Mouse (Mus musculus): ENCODE data around the gene Il27ra. TPM values are rescaled to one million over a fixed set of nuclear protein-coding genes. Genes with fewer than 3 reads are reported as not detected.

The Il27ra gene
- polyA plus RNA-seq, 1 experiment, result 0.49 TPM

DNA sequence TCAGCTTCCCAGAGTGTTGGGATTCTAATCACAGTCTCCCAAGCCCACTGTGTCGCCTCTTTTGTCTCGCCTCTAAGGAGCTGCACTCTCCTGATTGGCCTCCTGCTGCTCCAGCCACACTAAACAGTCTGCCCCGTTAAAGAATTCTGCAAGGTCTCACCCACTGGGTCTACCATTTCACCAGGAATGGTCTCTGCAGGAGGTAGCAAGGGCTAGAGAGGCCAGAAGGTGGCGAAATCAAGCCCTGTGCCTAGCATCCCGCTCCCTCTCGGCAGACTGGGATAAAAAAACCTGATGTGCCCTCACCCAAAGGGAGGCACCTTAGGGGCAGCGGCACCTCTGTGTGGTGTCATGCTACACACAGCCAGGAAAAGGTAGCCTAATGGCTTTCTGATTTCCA is 1.7 kb upstream of the Il27ra start:
- Histone ChIP-seq H3ac (ENCODE audit: control insufficient read depth, insufficient read length, low read depth) (no peak overlapping the region), H3K36me3 (ENCODE audit: control insufficient read depth, insufficient read depth) (no peaks in the 10 kb centered on the region), H3K79me2 (ENCODE audit: control insufficient read depth, insufficient read depth) (no peaks in the 10 kb centered on the region), H3K27me3 (ENCODE audit: control insufficient read depth, insufficient read depth, insufficient read length) (no peaks in the 10 kb centered on the region), H3K79me3 (ENCODE audit: low read depth) (no peaks in the 10 kb centered on the region), H3K4me3 (ENCODE audit: insufficient read depth, poor library complexity, severe bottlenecking) (no peak overlapping the region)
- TF ChIP-seq USF1 (IDR thresholded peaks at IDR 0.05; ENCODE audit: low read depth) (no peak), MYOD1 (IDR thresholded peaks at IDR 0.05; ENCODE audit: control insufficient read depth, insufficient read length, low read depth) (no peak), CTCF (IDR thresholded peaks at IDR 0.05; ENCODE audit: control insufficient read depth, insufficient read depth, insufficient read length) (no peak), MAX (IDR thresholded peaks at IDR 0.05) (no peak), CEBPB (IDR thresholded peaks at IDR 0.05; ENCODE audit: low read depth) (no peak), MYOG (IDR thresholded peaks at IDR 0.05; ENCODE audit: control insufficient read depth, extremely low read depth, insufficient read length) (no peak), FOSL1 (IDR thresholded peaks at IDR 0.05; ENCODE audit: insufficient read depth, low read length, poor library complexity, severe bottlenecking) (no peak)

DNA sequence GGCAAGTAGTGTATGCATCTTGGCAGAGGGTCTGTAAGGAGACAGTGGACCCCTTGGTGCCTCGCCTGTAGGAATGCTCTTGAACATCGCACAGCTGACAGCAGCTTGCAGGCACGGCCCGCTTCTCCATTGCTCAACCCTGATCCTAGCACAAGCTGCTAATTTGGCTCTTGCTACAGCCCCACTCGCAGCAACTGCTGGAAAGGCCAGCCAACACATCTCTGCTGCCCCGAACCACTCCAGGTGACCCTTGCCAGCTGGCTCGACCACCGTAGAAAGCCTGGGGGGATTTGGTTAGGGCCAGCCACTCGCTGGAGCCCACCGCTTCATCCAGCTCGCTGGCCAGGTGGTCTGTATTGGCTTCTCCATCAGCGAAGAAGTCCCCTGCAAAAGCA is 556 bp upstream of the Il27ra start:
- H3K4me3 ChIP-seq (ENCODE audit: insufficient read depth, poor library complexity, severe bottlenecking), result no peak overlapping the region
- H3K79me3 ChIP-seq (ENCODE audit: low read depth), result no peaks in the 10 kb centered on the region
- no peaks in the 10 kb centered on the region for H3K27me3 ChIP-seq (ENCODE audit: control insufficient read depth, insufficient read depth, insufficient read length)

DNA sequence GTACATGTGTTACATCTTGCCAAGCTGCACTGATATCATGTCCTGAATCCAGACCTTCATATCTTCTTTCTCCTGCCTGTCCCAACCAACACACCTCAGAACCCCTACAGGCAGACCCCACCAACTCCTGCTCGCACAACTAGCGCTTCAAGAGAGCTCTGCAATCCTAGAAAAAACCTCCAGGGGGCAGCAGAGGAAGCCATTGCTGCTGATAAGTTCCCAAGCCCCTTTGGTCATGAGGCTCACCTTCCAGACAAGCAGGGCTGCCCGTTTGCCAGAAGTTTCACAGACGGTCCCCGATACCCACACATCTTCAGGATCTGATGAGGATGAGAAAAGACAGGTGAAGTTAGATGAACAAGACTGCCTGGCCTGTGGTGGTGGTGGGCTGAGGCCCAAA is 3.3 kb downstream of the Il27ra start:
- TF ChIP-seq CTCF (IDR thresholded peaks at IDR 0.05; ENCODE audit: control insufficient read depth, insufficient read depth, insufficient read length) (peak; percentile 43), MYOD1 (IDR thresholded peaks at IDR 0.05; ENCODE audit: control insufficient read depth, insufficient read length, low read depth) (no peak), CEBPB (IDR thresholded peaks at IDR 0.05; ENCODE audit: low read depth) (no peak), MYOG (IDR thresholded peaks at IDR 0.05; ENCODE audit: control insufficient read depth, extremely low read depth, insufficient read length) (no peak), USF1 (IDR thresholded peaks at IDR 0.05; ENCODE audit: low read depth) (no peak), FOSL1 (IDR thresholded peaks at IDR 0.05; ENCODE audit: insufficient read depth, low read length, poor library complexity, severe bottlenecking) (no peak)
- Histone ChIP-seq H3K27me3 (ENCODE audit: control insufficient read depth, insufficient read depth, insufficient read length) (no peaks in the 10 kb centered on the region), H3ac (ENCODE audit: control insufficient read depth, insufficient read length, low read depth) (no peak overlapping the region), H3K79me2 (ENCODE audit: control insufficient read depth, insufficient read depth) (no peaks in the 10 kb centered on the region), H3K4me3 (ENCODE audit: insufficient read depth, poor library complexity, severe bottlenecking) (no peak overlapping the region), H3K79me3 (ENCODE audit: low read depth) (no peaks in the 10 kb centered on the region), H3K36me3 (ENCODE audit: control insufficient read depth, insufficient read depth) (no peaks in the 10 kb centered on the region)

More for the DNA sequence above, 556 bp upstream of the Il27ra start:
- no peak for TF ChIP-seq CTCF (IDR thresholded peaks at IDR 0.05; ENCODE audit: control insufficient read depth, insufficient read depth, insufficient read length)
- no peak for TF ChIP-seq MYOD1 (IDR thresholded peaks at IDR 0.05; ENCODE audit: control insufficient read depth, insufficient read length, low read depth)
- TF ChIP-seq FOSL1 (IDR thresholded peaks at IDR 0.05; ENCODE audit: insufficient read depth, low read length, poor library complexity, severe bottlenecking), result no peak
- no peak for TF ChIP-seq MYOG (IDR thresholded peaks at IDR 0.05; ENCODE audit: control insufficient read depth, extremely low read depth, insufficient read length)
- no peak for TF ChIP-seq USF1 (IDR thresholded peaks at IDR 0.05; ENCODE audit: low read depth)
- Histone ChIP-seq H3K79me2 (ENCODE audit: control insufficient read depth, insufficient read depth) (no peaks in the 10 kb centered on the region), H3ac (ENCODE audit: control insufficient read depth, insufficient read length, low read depth) (no peak overlapping the region), H3K36me3 (ENCODE audit: control insufficient read depth, insufficient read depth) (no peaks in the 10 kb centered on the region)

DNA sequence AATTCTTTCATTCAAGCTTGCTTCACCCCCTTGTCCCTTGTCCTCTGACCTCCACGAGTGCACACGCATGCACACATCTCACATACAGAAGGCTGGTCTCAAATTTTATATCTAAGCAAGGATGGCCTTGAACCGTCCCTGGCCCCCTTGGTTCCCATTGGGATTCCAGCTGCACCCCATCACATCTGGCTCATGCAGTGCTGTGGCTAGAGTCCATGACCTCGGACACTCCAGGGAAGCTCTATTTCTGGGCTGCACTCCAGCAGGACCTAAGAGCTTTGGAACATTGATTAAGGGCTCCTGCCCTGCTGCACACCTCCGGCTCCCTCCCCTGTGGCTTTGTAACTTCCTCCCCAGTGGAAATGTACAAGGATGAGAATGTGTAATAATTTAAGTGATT is 4.4 kb downstream of the Il27ra start:
- Histone ChIP-seq H3K27me3 (ENCODE audit: control insufficient read depth, insufficient read depth, insufficient read length) (no peaks in the 10 kb centered on the region), H3K4me3 (ENCODE audit: insufficient read depth, poor library complexity, severe bottlenecking) (no peak overlapping the region), H3K36me3 (ENCODE audit: control insufficient read depth, insufficient read depth) (no peaks in the 10 kb centered on the region), H3K79me2 (ENCODE audit: control insufficient read depth, insufficient read depth) (no peaks in the 10 kb centered on the region), H3ac (ENCODE audit: control insufficient read depth, insufficient read length, low read depth) (no peak overlapping the region), H3K79me3 (ENCODE audit: low read depth) (no peaks in the 10 kb centered on the region)
- no peak for TF ChIP-seq USF1 (IDR thresholded peaks at IDR 0.05; ENCODE audit: low read depth)
- no peak for TF ChIP-seq MYOD1 (IDR thresholded peaks at IDR 0.05; ENCODE audit: control insufficient read depth, insufficient read length, low read depth)
- no peak for TF ChIP-seq MAX (IDR thresholded peaks at IDR 0.05)
- no peak for TF ChIP-seq MYOG (IDR thresholded peaks at IDR 0.05; ENCODE audit: control insufficient read depth, extremely low read depth, insufficient read length)
- TF ChIP-seq FOSL1 (IDR thresholded peaks at IDR 0.05; ENCODE audit: insufficient read depth, low read length, poor library complexity, severe bottlenecking), result no peak
- TF ChIP-seq CEBPB (IDR thresholded peaks at IDR 0.05; ENCODE audit: low read depth), result no peak
- no peak for TF ChIP-seq CTCF (IDR thresholded peaks at IDR 0.05; ENCODE audit: control insufficient read depth, insufficient read depth, insufficient read length)

DNA sequence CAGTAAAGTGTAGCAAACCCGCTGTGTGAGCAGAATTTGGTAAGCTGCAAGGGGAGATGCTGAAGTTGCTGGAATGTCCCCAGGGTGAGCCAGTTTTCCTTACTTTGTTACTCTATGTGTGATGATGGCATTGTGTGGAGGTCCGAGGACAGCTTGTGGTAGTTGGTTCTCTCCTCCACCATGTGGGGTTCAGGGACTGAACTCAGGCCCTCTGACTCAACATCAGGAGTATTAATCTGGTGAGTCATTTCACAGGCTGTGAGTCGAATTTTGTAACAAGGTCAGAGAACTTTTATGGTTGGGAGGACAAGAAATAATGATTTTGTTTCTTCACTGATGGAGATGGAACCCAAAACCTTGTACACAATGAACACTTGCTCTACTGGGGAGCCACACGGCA is 9.6 kb downstream of the Il27ra start:
- no peak overlapping the region for H3K4me3 ChIP-seq (ENCODE audit: insufficient read depth, poor library complexity, severe bottlenecking)
- TF ChIP-seq CEBPB (IDR thresholded peaks at IDR 0.05; ENCODE audit: low read depth), result peak; percentile 19
- no peak for TF ChIP-seq MAX (IDR thresholded peaks at IDR 0.05)
- no peak for TF ChIP-seq MYOG (IDR thresholded peaks at IDR 0.05; ENCODE audit: control insufficient read depth, extremely low read depth, insufficient read length)
- peak; percentile 49 for TF ChIP-seq FOSL1 (IDR thresholded peaks at IDR 0.05; ENCODE audit: insufficient read depth, low read length, poor library complexity, severe bottlenecking)
- no peaks in the 10 kb centered on the region for H3K36me3 ChIP-seq (ENCODE audit: control insufficient read depth, insufficient read depth)
- no peaks in the 10 kb centered on the region for H3K79me2 ChIP-seq (ENCODE audit: control insufficient read depth, insufficient read depth)
- H3K79me3 ChIP-seq (ENCODE audit: low read depth), result no peaks in the 10 kb centered on the region
- H3ac ChIP-seq (ENCODE audit: control insufficient read depth, insufficient read length, low read depth), result no peak overlapping the region
- H3K27me3 ChIP-seq (ENCODE audit: control insufficient read depth, insufficient read depth, insufficient read length), result no peaks in the 10 kb centered on the region

DNA sequence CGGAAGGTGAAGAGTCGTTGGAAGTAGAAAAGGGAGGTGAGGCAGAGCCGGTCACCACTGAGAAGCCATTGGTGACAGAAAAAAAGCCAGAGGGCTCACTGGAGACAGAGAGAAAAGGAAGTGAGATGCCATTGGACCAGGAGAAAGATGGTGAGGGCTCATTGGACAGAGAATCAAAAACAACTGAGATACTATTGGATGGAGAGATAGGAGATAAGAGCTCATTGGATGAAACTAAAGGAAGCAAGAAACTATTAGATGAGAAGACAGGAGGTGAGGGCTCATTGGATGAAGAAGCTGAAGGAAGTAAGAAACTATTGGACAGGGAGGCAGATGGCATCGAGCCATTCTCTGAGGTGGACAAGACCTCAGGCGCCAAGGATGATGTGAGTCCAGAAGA is 13.1 kb downstream of the Il27ra start:
- TF ChIP-seq MYOD1 (IDR thresholded peaks at IDR 0.05; ENCODE audit: control insufficient read depth, insufficient read length, low read depth) (no peak), CEBPB (IDR thresholded peaks at IDR 0.05; ENCODE audit: low read depth) (no peak), CTCF (IDR thresholded peaks at IDR 0.05; ENCODE audit: control insufficient read depth, insufficient read depth, insufficient read length) (no peak), MYOG (IDR thresholded peaks at IDR 0.05; ENCODE audit: control insufficient read depth, extremely low read depth, insufficient read length) (no peak), USF1 (IDR thresholded peaks at IDR 0.05; ENCODE audit: low read depth) (no peak), FOSL1 (IDR thresholded peaks at IDR 0.05; ENCODE audit: insufficient read depth, low read length, poor library complexity, severe bottlenecking) (no peak), MAX (IDR thresholded peaks at IDR 0.05) (no peak)
- H3K27me3 ChIP-seq (ENCODE audit: control insufficient read depth, insufficient read depth, insufficient read length), result no peaks in the 10 kb centered on the region
- no peaks in the 10 kb centered on the region for H3K36me3 ChIP-seq (ENCODE audit: control insufficient read depth, insufficient read depth)
- H3ac ChIP-seq (ENCODE audit: control insufficient read depth, insufficient read length, low read depth), result no peak overlapping the region
- H3K79me3 ChIP-seq (ENCODE audit: low read depth), result no peaks in the 10 kb centered on the region
- no peaks in the 10 kb centered on the region for H3K79me2 ChIP-seq (ENCODE audit: control insufficient read depth, insufficient read depth)
- no peak overlapping the region for H3K4me3 ChIP-seq (ENCODE audit: insufficient read depth, poor library complexity, severe bottlenecking)

Data from C2C12 (cell line).